Mouse (Mus musculus) kidney, adult 2 months (tissue): ENCODE measurements around the gene Coro1b.

Experiments
- CTCF ChIP-seq: fragments of 200-500 bp; conservative IDR thresholded peaks from 2 replicates; pipeline ENCODE4 v1.5.1; 2011; ENCODE audit warnings: low read depth, mild to moderate bottlenecking, control low read depth, low read length, moderate library complexity, mixed read lengths; ENCODE audit not compliant: insufficient read depth, insufficient read length
- POLR2A ChIP-seq: fragments of 200-500 bp; IDR thresholded peaks from one replicate; pipeline ENCODE4 v1.6.1; 2011; ENCODE audit warnings: low read depth, low read length, control low read depth

DNA sequence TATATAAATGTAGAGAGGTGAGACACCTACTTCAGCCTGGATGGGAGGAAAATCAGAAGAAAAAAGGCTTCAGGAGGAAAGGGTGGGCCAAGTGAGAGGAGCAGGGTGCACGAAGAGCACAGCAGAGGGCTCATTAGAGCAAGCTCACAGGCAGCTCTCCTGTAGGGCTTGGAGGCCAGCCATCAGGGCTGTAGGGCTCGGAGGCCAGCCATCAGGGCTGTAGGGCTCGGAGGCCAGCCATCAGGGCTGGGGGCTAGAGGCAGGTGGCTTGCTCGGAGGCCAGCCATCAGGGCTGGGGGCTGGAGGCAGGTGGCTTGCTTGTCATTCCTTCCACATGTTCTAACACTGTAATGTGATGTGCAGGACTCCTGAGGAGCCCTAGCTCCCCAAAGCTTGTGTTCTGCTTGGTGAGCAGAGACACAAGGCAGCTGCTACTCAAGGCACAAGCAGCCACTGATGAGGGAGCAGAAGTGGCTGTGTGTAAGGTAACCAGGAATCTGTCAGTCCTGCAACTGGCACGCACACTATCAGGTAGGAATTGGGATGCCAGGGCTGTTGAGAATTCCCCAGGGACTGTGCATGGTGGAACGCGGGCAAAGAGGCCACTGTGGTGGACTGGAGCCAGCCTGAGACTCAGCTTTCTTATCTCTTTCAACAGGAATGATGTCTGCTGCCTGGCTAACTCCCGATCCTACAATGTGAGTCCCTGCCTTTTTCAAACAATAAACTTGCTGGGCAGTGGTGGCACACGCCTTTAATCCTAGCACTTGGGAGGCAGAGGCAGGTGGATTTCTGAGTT lies 18.5 kb downstream of the Coro1b start:
- TF ChIP-seq POLR2A = no peak
- TF ChIP-seq CTCF = no peak
